Mouse (Mus musculus) neutrophil, adult 5-6 weeks (primary cell): ENCODE results near the gene Dock8. TPM values are rescaled to one million over a fixed set of nuclear protein-coding genes. Genes with fewer than 3 reads are reported as not detected.

Experiments used
- ATAC-seq: fragments of 151-379, 151-347 bp; 2 replicates; pipeline ENCODE4 v1.8.0; 2017; ENCODE audit warnings: mild to moderate bottlenecking, moderate TSS enrichment; ENCODE audit not compliant: insufficient number of reproducible peaks, poor library complexity, low FRiP score, severe bottlenecking; ENCODE audit errors: extremely low read depth
- total RNA-seq: library from RNA; stranded (forward); fragments of 200-1000 nt; gene quantifications from 2 replicates; pipeline ENCODE4 v1.2.3, GENCODE M21; 2017

Gene Dock8
- total RNA-seq, 1 experiment from 2014 or later, result 149 TPM

DNA sequence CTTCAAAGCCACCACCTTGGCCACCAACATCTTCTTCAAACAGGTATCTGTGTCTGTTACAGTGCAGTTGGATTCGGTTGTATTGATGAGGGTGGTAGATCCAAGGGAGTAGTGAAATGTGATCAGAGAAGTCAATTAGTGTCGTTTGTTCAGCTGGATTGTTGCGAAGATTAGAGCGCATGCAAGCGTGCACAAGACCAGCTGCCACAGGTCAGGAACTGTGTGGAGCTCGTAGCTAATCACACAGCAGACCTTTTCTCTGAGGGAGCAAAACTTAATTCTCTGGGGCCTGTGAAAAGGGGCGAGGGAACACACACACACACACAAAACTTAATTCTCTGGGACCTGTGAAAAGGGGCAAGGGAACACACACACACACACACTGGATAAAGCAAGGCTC lies 98.2 kb downstream of the Dock8 start:
- ATAC-seq, result no peak

DNA sequence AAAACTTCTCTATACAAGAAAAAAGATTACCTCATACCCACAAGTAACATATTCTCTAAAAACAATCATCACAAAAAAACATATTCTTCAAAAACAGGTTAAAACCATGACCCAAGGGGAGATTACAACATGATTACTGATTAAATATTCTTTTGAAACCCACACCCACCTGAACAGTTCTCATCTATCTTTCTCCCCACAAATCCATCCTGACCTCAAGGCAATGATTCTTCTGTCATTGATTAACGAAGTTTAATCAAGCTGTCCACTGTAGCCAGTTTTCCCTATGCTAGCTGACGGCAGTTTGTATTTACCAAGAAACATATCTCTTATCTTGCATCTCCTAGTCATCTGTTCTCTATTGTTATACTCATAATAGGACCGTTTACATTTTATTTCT lies 98.6 kb downstream of the Dock8 start:
- ATAC-seq, result no peak

DNA sequence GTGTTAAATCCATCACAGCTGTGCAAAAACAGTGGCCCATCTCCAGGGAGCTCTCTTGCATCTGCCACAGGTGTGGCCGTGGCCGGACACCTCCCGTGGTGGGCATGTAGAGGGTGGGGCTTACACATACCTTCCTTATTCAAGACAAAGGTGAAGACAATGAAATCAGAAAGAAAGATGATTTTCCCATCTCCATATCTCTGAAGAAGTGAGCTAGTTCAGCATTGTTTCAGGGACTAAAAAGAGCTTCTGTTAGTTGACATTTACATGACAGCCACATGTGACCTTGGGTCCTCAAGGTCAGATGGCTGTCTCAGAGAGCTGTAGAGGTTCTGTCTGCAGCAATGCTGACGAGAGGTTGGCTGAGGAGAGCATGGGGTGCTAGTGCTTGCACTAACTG lies 99.6 kb downstream of the Dock8 start:
- ATAC-seq, result no peak

DNA sequence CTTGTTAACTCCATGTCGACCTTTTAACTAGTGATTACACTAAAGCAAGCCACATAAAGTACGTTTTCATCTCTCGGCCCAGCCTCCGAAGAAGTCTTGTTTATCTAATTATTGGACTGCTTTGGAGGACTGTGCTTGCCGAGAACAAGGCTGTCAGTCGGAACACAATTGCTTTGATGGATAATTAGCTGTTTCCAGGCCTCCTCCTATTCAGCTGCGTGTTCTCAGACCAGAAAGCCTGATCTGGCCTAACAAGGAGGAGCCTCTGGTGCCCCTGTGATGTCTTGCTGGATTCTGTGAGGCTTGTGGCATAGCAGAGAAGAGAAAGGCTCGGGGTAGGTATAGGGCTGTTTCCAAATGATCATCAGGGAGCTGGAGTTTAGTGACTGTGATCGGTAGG lies 106.3 kb downstream of the Dock8 start:
- no peak for ATAC-seq

DNA sequence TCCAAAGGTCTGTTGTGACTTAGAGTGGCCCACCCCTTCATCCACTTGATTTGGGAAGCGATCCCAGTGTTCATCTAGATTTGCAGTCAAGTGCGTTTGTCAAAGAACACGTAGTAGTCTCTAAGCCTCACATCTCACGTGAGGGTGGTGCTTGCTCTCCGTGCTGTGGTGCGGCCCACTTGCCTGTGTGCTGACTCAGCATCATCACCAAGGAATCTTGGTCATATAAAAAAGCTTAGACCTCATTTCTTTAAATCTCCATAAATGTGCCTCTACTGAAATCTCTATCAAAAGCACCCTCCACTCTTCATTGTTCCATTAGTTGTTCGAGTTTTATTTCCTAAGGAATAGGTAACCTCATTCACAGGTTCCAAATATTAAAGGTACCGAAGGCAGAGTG lies 107.0 kb downstream of the Dock8 start:
- no peak for ATAC-seq

DNA sequence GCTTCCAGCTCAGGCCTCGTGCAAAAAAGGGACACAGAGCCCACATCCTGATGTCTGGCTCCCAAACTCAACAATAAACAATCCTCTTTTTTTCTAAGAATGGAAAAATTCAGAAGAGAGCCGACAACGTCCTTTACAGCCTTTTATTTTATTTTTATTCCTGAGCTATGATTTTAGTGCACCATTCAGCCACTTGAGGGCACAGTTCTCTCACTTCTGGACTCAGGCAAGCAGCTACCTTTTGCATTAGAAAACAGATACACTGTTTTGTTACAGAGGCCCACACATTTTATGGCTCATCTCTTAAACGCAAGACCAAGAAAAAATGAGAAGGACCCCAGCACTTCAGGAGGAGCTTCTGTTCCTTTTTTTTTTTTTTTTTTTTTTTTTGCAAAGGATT lies 108.1 kb downstream of the Dock8 start:
- no peak for ATAC-seq

DNA sequence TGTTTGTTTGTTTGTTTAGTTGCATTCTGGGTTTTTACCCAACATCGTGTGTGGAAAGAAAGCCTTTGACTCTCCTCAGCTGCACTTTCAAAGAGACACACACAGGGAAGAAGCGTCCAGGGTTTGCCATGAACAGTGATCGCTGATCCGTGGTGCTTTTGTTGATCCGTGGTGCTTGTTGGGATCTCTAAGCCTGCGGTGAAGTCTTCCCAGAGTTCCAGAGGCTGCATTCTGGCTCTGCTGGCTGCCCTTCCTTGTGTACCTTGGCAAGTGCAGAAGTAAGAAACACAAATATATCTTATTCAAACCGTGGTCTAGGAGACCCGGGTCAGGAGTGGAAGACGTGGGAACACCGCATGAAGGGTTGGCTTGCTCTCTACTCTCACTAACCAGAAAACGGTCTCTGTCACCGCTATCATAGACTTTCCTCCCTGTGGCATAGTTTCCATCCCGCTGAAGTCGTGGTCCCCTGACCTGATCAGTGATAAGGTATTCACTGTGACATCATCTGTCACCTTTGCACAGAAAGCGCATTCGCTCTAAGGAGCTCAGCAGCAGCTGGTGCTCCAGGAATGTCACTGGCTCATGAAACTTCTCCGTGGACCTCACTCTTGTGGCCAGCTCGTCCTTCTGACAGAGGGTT lies 112.4 kb downstream of the Dock8 start:
- ATAC-seq, result no peak

DNA sequence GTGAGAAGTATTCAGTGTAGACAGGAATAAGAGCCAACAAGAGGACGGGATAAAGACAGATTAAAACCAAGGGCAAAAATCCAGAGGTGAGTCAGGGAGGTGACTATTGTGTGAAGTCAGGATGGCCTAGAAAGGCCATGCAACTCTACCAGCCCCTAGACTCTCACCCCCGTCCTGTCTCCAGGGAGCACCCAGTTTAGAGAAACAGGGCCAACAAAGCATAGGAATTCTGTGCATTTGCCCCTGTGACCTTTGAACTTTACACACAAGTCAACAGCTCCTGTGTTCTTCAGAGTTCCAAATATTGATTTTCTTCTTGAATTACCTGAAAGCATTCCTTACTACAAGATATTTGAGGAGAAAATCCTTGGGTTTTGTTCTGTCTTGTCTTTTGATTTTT lies 117.6 kb downstream of the Dock8 start:
- no peak for ATAC-seq

DNA sequence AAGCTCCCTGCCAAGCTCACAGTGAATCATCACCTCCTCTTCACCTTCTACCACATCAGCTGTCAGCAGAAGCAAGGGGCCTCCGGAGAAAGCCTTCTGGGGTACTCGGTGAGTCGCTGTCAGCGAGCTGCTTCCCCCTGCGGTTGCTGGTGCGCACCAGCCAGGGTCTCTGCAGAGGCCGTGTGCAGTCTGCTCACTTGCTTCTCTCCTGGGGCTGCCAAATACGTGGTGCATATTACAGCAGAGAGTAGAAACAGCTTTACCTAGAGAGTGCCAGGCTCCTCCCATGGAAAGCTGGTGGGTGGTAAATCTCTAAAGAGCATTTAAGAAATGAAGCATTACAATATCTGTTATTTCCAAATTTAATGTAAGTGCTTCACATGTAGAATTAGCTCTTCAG lies 123.1 kb downstream of the Dock8 start:
- no peak for ATAC-seq

DNA sequence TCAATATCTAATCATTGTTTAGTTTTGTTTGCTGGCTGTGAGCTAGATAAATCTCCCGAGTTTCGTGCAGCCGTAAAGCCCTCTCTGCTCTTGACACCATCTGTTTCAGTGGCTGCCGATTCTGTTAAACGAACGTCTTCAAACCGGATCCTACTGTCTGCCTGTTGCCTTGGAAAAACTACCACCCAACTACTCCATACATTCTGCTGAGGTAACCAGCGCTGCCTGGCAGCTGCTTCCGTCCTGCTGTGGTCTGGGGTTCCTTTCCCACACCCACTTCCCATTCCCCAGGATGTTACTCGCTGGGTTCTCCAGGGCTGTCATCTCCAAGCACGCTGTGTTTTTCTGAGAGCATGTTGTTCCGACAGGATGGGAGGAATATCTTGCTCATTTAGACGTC lies 123.7 kb downstream of the Dock8 start:
- ATAC-seq, result no peak

DNA sequence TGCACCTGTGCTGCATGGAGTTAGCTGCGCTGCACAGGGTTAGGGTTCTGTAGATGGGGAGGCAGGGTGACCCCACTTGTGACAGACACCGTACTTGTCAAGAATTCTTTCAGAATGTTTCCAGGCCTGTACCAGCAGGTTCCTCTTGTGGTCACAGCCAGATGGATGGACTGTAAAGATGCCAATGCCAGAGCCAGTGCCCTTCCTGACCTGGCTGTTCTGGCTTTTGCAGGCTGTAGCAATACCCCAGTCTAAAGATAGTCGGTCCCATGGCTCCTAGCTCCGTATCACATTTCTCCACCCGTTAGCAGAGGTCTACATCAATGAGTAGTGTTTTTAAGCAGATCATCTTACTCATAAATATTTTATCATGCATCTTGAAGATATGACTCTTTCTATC lies 124.1 kb downstream of the Dock8 start:
- ATAC-seq, result no peak

DNA sequence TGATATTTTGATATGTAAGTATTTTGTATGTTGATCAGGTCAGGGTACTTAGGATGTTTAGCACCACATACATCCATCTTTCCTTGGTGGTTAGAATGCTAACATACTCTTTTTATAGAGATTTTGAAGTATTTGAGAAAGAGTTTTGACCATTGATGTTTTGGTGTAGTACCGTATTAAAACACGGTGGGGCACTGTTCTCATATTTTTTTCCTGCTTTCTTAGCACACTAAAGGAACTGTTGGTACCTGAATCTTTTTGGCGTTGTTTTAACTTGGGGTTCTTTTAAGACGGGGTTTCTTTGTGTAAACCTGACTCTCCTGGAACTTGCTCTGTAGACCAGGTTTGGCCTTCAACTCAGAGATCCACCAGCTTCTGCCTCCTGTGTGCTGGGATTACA lies 133.0 kb downstream of the Dock8 start:
- ATAC-seq, result no peak

DNA sequence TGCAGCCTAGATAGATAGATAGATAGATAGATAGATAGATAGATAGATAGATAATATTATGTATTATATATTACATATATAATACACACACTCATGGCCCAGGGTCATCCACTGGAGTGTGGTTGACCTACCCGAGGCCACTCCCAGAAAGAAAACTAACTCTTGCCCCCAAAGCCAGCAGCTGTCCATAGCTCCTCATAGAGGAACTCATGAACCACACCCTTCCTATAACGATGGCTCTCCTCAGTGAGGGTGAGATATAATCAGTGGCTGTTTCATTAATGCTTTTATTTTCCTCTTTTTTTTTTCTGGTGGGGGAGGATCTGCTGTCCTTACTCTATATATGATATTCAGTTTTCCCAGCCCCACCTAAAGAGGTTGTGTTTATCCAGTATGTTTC lies 134.6 kb downstream of the Dock8 start:
- ATAC-seq, result no peak

DNA sequence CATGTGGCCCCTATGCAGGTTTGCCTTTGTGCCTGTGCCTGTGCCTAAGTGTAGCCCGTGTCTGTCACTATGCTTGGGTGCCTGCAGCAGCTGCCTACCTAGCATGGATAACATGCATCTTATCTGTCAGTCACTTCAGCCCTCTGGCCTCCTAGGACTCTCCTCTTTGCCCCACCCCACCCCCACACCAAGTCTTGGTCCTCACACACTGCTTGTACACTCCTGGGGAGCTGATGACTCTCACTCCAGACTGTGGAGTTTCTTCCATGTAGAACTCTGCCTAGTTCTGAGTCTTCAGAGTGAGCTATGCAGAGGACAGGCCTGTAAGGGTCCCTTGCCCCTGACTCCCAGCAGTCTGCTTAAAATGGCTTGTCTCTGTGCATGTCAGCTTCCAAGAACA lies 136.8 kb downstream of the Dock8 start:
- no peak for ATAC-seq

DNA sequence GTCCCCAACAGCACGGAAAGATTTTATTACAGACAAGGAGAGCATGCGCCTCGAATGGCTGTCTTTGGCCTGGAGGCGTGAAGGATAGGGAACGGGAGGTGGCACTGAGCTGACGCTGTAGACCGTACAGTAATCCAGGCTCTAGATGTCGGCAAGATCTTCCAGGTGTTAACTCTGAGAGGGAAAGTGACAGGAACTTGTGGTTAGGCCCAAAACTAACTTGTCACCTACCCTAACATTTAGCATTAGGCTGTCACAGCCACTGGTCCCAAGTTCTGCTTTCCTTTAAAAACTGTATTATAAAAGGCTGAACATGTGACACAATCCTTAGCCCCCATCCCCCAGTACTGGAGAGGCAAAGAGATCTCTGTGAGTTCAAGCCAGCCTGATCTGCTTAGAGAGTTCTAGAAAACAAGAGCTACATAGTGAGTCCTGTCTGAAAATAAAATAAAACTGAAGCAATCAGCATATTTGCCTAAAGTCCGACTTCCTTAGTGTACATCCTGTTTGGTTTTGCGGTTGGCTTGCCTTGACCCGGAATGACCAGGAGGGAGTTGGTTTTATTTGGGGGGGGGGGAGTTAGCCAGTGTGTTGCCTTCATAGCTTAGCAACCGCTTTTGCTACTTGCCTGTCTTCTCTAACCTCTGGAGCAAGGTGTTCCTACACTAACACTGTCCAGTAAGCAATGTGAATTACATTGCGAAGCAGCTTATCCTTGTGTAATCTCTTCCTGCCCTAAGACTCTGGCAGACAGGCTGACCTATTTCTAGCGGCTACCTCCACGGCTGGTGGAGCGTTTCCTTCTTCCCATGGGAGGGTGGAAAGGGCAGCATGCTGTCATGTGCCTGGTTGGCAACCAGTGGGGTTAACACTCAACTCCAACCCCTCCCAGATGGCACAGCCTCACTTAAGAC lies 138.8 kb downstream of the Dock8 start:
- peak; percentile 43 for ATAC-seq

DNA sequence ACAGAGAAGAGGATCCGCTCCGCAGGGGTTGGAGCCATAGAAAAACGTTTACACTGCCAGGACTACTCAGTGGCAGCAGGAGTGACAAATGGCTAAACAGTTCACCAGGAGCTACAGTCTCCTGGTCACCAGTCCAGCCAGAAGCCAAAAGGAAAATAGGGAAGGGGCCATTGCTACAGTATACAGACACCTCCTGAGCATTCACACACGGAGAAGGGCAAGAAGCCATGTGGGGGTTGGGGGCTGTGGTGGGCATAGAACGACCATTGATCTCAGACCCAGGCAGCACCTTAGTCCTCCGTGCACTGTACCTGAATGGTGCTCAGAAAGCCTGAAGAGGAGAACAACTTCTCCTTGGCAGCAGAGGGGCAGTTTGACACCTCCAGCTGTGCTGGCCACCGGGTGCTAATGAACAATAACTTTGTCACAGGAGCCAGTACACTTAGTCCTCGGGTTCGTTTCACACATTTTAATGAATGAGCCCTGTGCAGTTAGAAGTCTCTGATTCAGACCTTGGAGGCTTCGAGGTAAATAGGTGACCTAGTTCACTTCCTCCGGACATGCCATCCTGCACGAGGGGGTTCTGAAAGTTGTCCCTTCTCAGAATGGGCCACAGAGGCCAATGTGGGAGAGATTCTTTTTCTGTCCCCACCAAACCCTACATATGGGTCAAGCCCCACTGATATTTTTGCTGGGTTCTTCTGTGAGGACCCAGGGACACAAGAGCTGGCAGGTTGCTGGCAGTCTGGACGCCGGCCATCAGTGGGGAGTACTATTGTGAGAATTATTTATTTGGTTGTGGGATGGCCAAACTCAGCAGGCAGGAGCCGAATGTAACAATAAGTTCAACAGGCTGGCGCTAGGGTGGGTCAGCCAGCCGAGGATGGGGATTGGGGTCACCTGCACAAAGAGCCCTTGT lies 145.0 kb downstream of the Dock8 start:
- no peak for ATAC-seq

DNA sequence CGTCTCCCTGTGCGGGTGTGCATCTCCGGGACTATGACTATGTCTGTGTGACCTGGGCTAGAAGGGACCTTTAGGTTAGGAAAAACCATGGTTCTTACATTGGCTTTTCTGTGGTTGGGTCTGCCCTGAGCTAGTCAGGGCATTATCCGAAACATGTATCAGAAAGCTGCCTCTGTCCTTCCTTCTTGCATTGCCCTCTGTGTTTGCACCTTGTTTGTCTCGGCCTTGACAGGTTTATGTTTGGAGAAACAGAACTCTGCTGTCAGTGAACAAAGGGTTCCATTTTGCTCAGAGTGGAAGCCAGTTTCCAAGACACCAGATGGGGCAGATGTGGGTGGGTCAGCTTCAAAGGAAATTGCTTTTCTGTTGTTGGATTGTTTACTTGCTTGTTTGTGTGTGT lies 145.8 kb downstream of the Dock8 start:
- no peak for ATAC-seq

DNA sequence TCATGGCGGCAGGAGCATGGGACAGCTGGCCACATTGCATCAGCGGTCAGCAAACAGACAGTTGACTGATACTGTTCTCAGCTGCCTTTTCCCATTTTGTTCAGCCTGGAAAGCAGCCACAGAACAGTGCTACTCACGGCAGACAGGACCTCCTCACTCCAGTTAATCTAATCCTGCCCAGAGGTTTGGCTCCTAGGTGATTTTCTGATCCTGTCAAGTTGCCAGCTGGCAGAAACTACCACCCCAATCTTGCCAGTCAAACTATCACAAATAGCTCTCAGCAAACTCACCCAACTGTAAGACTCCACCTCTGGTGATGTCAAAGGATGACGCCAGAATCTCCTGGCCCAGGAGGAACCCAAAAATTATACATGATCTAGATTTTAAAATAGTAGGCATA lies 146.8 kb downstream of the Dock8 start:
- no peak for ATAC-seq

DNA sequence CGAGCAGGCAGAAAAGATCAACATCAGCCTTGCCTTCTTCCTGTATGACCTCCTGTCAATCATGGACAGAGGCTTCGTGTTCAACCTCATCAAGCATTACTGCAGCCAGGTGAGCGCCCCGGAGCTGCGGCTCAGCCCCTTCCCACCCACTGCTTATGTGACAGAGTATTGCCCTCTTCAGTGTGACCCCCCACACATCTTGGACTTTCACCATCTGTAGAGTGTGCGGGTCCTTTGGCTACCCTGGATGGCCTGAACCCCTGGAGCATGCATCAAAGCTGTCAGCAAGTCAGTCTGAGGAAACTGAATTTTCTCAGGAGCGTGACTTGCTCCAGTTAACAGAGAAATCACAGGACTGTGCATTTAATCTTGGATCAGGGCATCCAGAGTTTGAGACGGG lies 150.5 kb downstream of the Dock8 start:
- ATAC-seq, result no peak
